Mouse (Mus musculus): ENCODE measurements around the gene Ank. TPM values are rescaled to one million over a fixed set of nuclear protein-coding genes. Genes with fewer than 3 reads are reported as not detected.

The Ank gene
- polyA plus RNA-seq, 1 experiment from 2014 or later: 13.9 TPM

GRCm38 (mm10) chr15:27616159-27616558 is 149.7 kb downstream of the Ank start:
- no peaks in the 10 kb centered on the region for H3K9me3 ChIP-seq (replicated peaks; ENCODE audit: control insufficient read depth, low read length)
- no peak overlapping the region for H3K4me2 ChIP-seq (ENCODE audit: low read length)
- H3K27me3 ChIP-seq (replicated peaks; ENCODE audit: control insufficient read depth, insufficient read depth, low read length): no peaks in the 10 kb centered on the region
- no peaks in the 10 kb centered on the region for H3K4me1 ChIP-seq (ENCODE audit: control insufficient read depth, insufficient read depth, low read length)
- H3K27ac ChIP-seq (ENCODE audit: low read depth, low read length): no peak overlapping the region
- 85% methylated on average over 4 of the region's 4 CpGs for WGBS
- ATAC-seq (no peak), DNase-seq (ENCODE audit: low spot score) (no peak)
- H3K4me3 ChIP-seq (ENCODE audit: low read depth, low read length): no peak overlapping the region
- no peak overlapping the region for H3K9ac ChIP-seq (ENCODE audit: low read length)
- H3K36me3 ChIP-seq (ENCODE audit: control insufficient read depth, insufficient read depth, low read length): peaks cover 60% of the 10 kb centered on the region

GRCm38 (mm10) chr15:27617227-27617626 is 150.8 kb downstream of the Ank start:
- Histone ChIP-seq H3K4me3 (ENCODE audit: low read depth, low read length) (no peak overlapping the region), H3K27ac (ENCODE audit: low read depth, low read length) (no peak overlapping the region), H3K27me3 (replicated peaks; ENCODE audit: control insufficient read depth, insufficient read depth, low read length) (no peaks in the 10 kb centered on the region), H3K9me3 (replicated peaks; ENCODE audit: control insufficient read depth, low read length) (no peaks in the 10 kb centered on the region), H3K4me1 (ENCODE audit: control insufficient read depth, insufficient read depth, low read length) (no peaks in the 10 kb centered on the region), H3K4me2 (ENCODE audit: low read length) (no peak overlapping the region), H3K36me3 (ENCODE audit: control insufficient read depth, insufficient read depth, low read length) (peaks cover 52% of the 10 kb centered on the region), H3K9ac (ENCODE audit: low read length) (no peak overlapping the region)
- 86% methylated on average over 3 of the region's 3 CpGs for WGBS
- DNase-seq (ENCODE audit: low spot score) (no peak), ATAC-seq (no peak)

- peaks cover 55% of the 10 kb centered on the region for H3K36me3 ChIP-seq (ENCODE audit: control insufficient read depth, insufficient read depth, low read length)
These were observed 152.5 kb downstream of the Ank start for GRCm38 (mm10) chr15:27618778-27619533.

GRCm38 (mm10) chr15:27619683-27620082 is 153.2 kb downstream of the Ank start:
- peaks cover 48% of the 10 kb centered on the region for H3K36me3 ChIP-seq (ENCODE audit: control insufficient read depth, insufficient read depth, low read length)
- ATAC-seq (no peak), DNase-seq (ENCODE audit: low spot score) (no peak)
- H3K4me2 ChIP-seq (ENCODE audit: low read length): no peak overlapping the region
- H3K27me3 ChIP-seq (replicated peaks; ENCODE audit: control insufficient read depth, insufficient read depth, low read length): no peaks in the 10 kb centered on the region
- H3K9me3 ChIP-seq (replicated peaks; ENCODE audit: control insufficient read depth, low read length): no peaks in the 10 kb centered on the region
- H3K9ac ChIP-seq (ENCODE audit: low read length): no peak overlapping the region
- H3K4me3 ChIP-seq (ENCODE audit: low read depth, low read length): no peak overlapping the region
- no peaks in the 10 kb centered on the region for H3K4me1 ChIP-seq (ENCODE audit: control insufficient read depth, insufficient read depth, low read length)
- 85% methylated on average over 3 of the region's 3 CpGs for WGBS
- no peak overlapping the region for H3K27ac ChIP-seq (ENCODE audit: low read depth, low read length)

More at GRCm38 (mm10) chr15:27618778-27619533, 152.5 kb downstream of the Ank start:
- Histone ChIP-seq H3K27me3 (replicated peaks; ENCODE audit: control insufficient read depth, insufficient read depth, low read length) (no peaks in the 10 kb centered on the region), H3K4me3 (ENCODE audit: low read depth, low read length) (no peak overlapping the region), H3K27ac (ENCODE audit: low read depth, low read length) (no peak overlapping the region), H3K4me2 (ENCODE audit: low read length) (no peak overlapping the region), H3K9ac (ENCODE audit: low read length) (no peak overlapping the region), H3K4me1 (ENCODE audit: control insufficient read depth, insufficient read depth, low read length) (no peaks in the 10 kb centered on the region), H3K9me3 (replicated peaks; ENCODE audit: control insufficient read depth, low read length) (no peaks in the 10 kb centered on the region)
- WGBS: 92% methylated on average over 6 of the region's 6 CpGs
- no peak for DNase-seq (ENCODE audit: low spot score)
- no peak for ATAC-seq

GRCm38 (mm10) chr15:27620475-27621185 is 154.2 kb downstream of the Ank start:
- no peak overlapping the region for H3K9ac ChIP-seq (ENCODE audit: low read length)
- DNase-seq (ENCODE audit: low spot score) (no peak), ATAC-seq (no peak)
- no peaks in the 10 kb centered on the region for H3K9me3 ChIP-seq (replicated peaks; ENCODE audit: control insufficient read depth, low read length)
- H3K4me3 ChIP-seq (ENCODE audit: low read depth, low read length): no peak overlapping the region
- no peak overlapping the region for H3K4me2 ChIP-seq (ENCODE audit: low read length)
- peaks cover 45% of the 10 kb centered on the region for H3K36me3 ChIP-seq (ENCODE audit: control insufficient read depth, insufficient read depth, low read length)
- 86% methylated on average over 6 of the region's 6 CpGs for WGBS
- H3K27ac ChIP-seq (ENCODE audit: low read depth, low read length): no peak overlapping the region
- no peaks in the 10 kb centered on the region for H3K27me3 ChIP-seq (replicated peaks; ENCODE audit: control insufficient read depth, insufficient read depth, low read length)
- H3K4me1 ChIP-seq (ENCODE audit: control insufficient read depth, insufficient read depth, low read length): no peaks in the 10 kb centered on the region

GRCm38 (mm10) chr15:27623286-27623685 is 156.8 kb downstream of the Ank start:
- Histone ChIP-seq H3K27ac (ENCODE audit: low read depth, low read length) (no peak overlapping the region), H3K9ac (ENCODE audit: low read length) (no peak overlapping the region), H3K4me1 (ENCODE audit: control insufficient read depth, insufficient read depth, low read length) (no peaks in the 10 kb centered on the region), H3K36me3 (ENCODE audit: control insufficient read depth, insufficient read depth, low read length) (peaks cover 34% of the 10 kb centered on the region), H3K27me3 (replicated peaks; ENCODE audit: control insufficient read depth, insufficient read depth, low read length) (no peaks in the 10 kb centered on the region), H3K4me2 (ENCODE audit: low read length) (no peak overlapping the region), H3K4me3 (ENCODE audit: low read depth, low read length) (no peak overlapping the region), H3K9me3 (replicated peaks; ENCODE audit: control insufficient read depth, low read length) (no peaks in the 10 kb centered on the region)
- 92% methylated on average over 6 of the region's 6 CpGs for WGBS
- ATAC-seq: no peak
- no peak for DNase-seq (ENCODE audit: low spot score)

- H3K4me3 ChIP-seq (ENCODE audit: low read depth, low read length): no peak overlapping the region
- H3K4me1 ChIP-seq (ENCODE audit: control insufficient read depth, insufficient read depth, low read length): peaks cover 15% of the 10 kb centered on the region
- no peak overlapping the region for H3K4me2 ChIP-seq (ENCODE audit: low read length)
- no peak overlapping the region for H3K27ac ChIP-seq (ENCODE audit: low read depth, low read length)
- WGBS: 93% methylated on average over 13 of the region's 13 CpGs
- H3K27me3 ChIP-seq (replicated peaks; ENCODE audit: control insufficient read depth, insufficient read depth, low read length): no peaks in the 10 kb centered on the region
- H3K9ac ChIP-seq (ENCODE audit: low read length): no peak overlapping the region
- DNase-seq (ENCODE audit: low spot score) (no peak), ATAC-seq (no peak)
- H3K9me3 ChIP-seq (replicated peaks; ENCODE audit: control insufficient read depth, low read length): no peaks in the 10 kb centered on the region
- peaks cover 25% of the 10 kb centered on the region; the same call in 1 of the 2 replicates for H3K36me3 ChIP-seq (ENCODE audit: control insufficient read depth, insufficient read depth, low read length)
These were observed 158.8 kb downstream of the Ank start for GRCm38 (mm10) chr15:27625014-27625889.

GRCm38 (mm10) chr15:27625890-27626255 is 159.4 kb downstream of the Ank start:
- H3K36me3 ChIP-seq (ENCODE audit: control insufficient read depth, insufficient read depth, low read length): peaks cover 24% of the 10 kb centered on the region; the same call in 1 of the 2 replicates
- DNase-seq (ENCODE audit: low spot score) (no peak), ATAC-seq (no peak)
- no peak overlapping the region for H3K4me3 ChIP-seq (ENCODE audit: low read depth, low read length)
- H3K27ac ChIP-seq (ENCODE audit: low read depth, low read length): no peak overlapping the region
- no peaks in the 10 kb centered on the region for H3K27me3 ChIP-seq (replicated peaks; ENCODE audit: control insufficient read depth, insufficient read depth, low read length)
- no peaks in the 10 kb centered on the region for H3K9me3 ChIP-seq (replicated peaks; ENCODE audit: control insufficient read depth, low read length)
- H3K4me2 ChIP-seq (ENCODE audit: low read length): no peak overlapping the region
- H3K9ac ChIP-seq (ENCODE audit: low read length): no peak overlapping the region
- H3K4me1 ChIP-seq (ENCODE audit: control insufficient read depth, insufficient read depth, low read length): peaks cover 15% of the 10 kb centered on the region
- 87% methylated on average over 10 of the region's 10 CpGs for WGBS

Measured in forebrain, embryonic 14.5 days (tissue).